Mouse (Mus musculus): ENCODE data around the gene Mgat5. TPM values are rescaled to one million over a fixed set of nuclear protein-coding genes. Genes with fewer than 3 reads are reported as not detected.

Mgat5 gene
- total and polyA plus RNA-seq, 2 experiments = 1.9 to 3.8 TPM

- 21% methylated on average over 13 of the region's 13 CpGs for WGBS
- H3K27me3 ChIP-seq (ENCODE audit: control insufficient read depth, insufficient read depth, low read length) = no peaks in the 10 kb centered on the region
- peak overlapping the region; percentile 49; the same call in 1 of the 2 replicates for H3K9ac ChIP-seq (ENCODE audit: low read depth, low read length)
- H3K27ac ChIP-seq (replicated peaks; ENCODE audit: insufficient read depth, low read depth, low read length) = peak overlapping the region; percentile 58
- H3K4me3 ChIP-seq (ENCODE audit: insufficient read depth, low read depth, low read length) = no peak overlapping the region
- peak; percentile 70 for DNase-seq (ENCODE audit: extremely low read depth, low read depth, low spot score)
- H3K79me2 ChIP-seq (ENCODE audit: control insufficient read depth, insufficient read depth, low read length) = no peaks in the 10 kb centered on the region
- H3K36me3 ChIP-seq (ENCODE audit: control insufficient read depth, insufficient read depth, low read length) = no peaks in the 10 kb centered on the region
- peaks cover 7% of the 10 kb centered on the region; the same call in 1 of the 2 replicates for H3K4me1 ChIP-seq (ENCODE audit: control insufficient read depth, insufficient read depth, low read length)
- TF ChIP-seq POLR2A (IDR thresholded peaks at IDR 0.05; ENCODE audit: extremely low read depth, insufficient read depth, low read length) (no peak), CTCF (IDR thresholded peaks at IDR 0.05; ENCODE audit: low read depth, low read length) (no peak)
Measured at GRCm38 (mm10) chr1:127397396-127397795, 192.6 kb downstream of the Mgat5 start.

- no peak overlapping the region; the same call in 1 of the 2 replicates for H3K27ac ChIP-seq (replicated peaks; ENCODE audit: insufficient read depth, low read depth, low read length)
- 54% methylated on average over 5 of the region's 5 CpGs for WGBS
- no peaks in the 10 kb centered on the region for H3K36me3 ChIP-seq (ENCODE audit: control insufficient read depth, insufficient read depth, low read length)
- no peak overlapping the region for H3K9ac ChIP-seq (ENCODE audit: low read depth, low read length)
- no peak for TF ChIP-seq POLR2A (IDR thresholded peaks at IDR 0.05; ENCODE audit: extremely low read depth, insufficient read depth, low read length)
- TF ChIP-seq CTCF (IDR thresholded peaks at IDR 0.05; ENCODE audit: low read depth, low read length) = no peak
- DNase-seq (ENCODE audit: extremely low read depth, low read depth, low spot score) = peak; percentile 77
- H3K4me3 ChIP-seq (ENCODE audit: insufficient read depth, low read depth, low read length) = no peak overlapping the region
- no peaks in the 10 kb centered on the region for H3K27me3 ChIP-seq (ENCODE audit: control insufficient read depth, insufficient read depth, low read length)
- H3K4me1 ChIP-seq (ENCODE audit: control insufficient read depth, insufficient read depth, low read length) = peaks cover 7% of the 10 kb centered on the region; the same call in 1 of the 2 replicates
- H3K79me2 ChIP-seq (ENCODE audit: control insufficient read depth, insufficient read depth, low read length) = no peaks in the 10 kb centered on the region
Measured at GRCm38 (mm10) chr1:127398186-127398585, 193.4 kb downstream of the Mgat5 start.

DNA sequence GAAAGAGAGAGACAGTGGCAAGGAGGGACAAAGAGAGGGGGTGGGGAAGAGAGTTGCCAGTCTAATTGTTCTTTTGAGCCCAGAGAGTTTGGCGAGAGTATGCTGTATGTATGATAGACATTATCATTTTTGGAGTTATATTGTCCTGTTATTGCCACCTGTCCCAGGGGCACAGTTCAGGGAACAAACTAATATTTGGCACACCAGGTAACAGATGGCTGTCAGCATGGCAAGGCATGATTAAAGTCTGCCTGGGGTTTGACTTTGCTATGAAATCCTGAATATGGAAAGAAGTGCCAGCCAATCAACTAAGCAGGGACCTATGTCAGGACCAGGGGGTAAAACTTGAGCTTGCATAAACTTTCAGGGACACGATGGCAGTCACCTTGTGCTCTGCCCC is 195.4 kb downstream of the Mgat5 start:
- Histone ChIP-seq H3K27ac (replicated peaks; ENCODE audit: insufficient read depth, low read depth, low read length) (no peak overlapping the region), H3K9ac (ENCODE audit: low read depth, low read length) (no peak overlapping the region), H3K79me2 (ENCODE audit: control insufficient read depth, insufficient read depth, low read length) (no peaks in the 10 kb centered on the region), H3K27me3 (ENCODE audit: control insufficient read depth, insufficient read depth, low read length) (no peaks in the 10 kb centered on the region), H3K36me3 (ENCODE audit: control insufficient read depth, insufficient read depth, low read length) (no peaks in the 10 kb centered on the region), H3K4me3 (ENCODE audit: insufficient read depth, low read depth, low read length) (no peak overlapping the region), H3K4me1 (ENCODE audit: control insufficient read depth, insufficient read depth, low read length) (peaks cover 7% of the 10 kb centered on the region; the same call in 1 of the 2 replicates)
- TF ChIP-seq CTCF (IDR thresholded peaks at IDR 0.05; ENCODE audit: low read depth, low read length) (no peak), POLR2A (IDR thresholded peaks at IDR 0.05; ENCODE audit: extremely low read depth, insufficient read depth, low read length) (no peak)
- peak; percentile 34 for DNase-seq (ENCODE audit: extremely low read depth, low read depth, low spot score)
- 84% methylated on average over 2 of the region's 2 CpGs for WGBS

GRCm38 (mm10) chr1:127400666-127401065 is 195.9 kb downstream of the Mgat5 start:
- WGBS = 65% methylated on average over 6 of the region's 6 CpGs
- Histone ChIP-seq H3K9ac (ENCODE audit: low read depth, low read length) (no peak overlapping the region), H3K36me3 (ENCODE audit: control insufficient read depth, insufficient read depth, low read length) (no peaks in the 10 kb centered on the region), H3K4me3 (ENCODE audit: insufficient read depth, low read depth, low read length) (no peak overlapping the region), H3K4me1 (ENCODE audit: control insufficient read depth, insufficient read depth, low read length) (peaks cover 7% of the 10 kb centered on the region; the same call in 1 of the 2 replicates), H3K27ac (replicated peaks; ENCODE audit: insufficient read depth, low read depth, low read length) (no peak overlapping the region), H3K79me2 (ENCODE audit: control insufficient read depth, insufficient read depth, low read length) (no peaks in the 10 kb centered on the region), H3K27me3 (ENCODE audit: control insufficient read depth, insufficient read depth, low read length) (no peaks in the 10 kb centered on the region)
- TF ChIP-seq CTCF (IDR thresholded peaks at IDR 0.05; ENCODE audit: low read depth, low read length) (no peak), POLR2A (IDR thresholded peaks at IDR 0.05; ENCODE audit: extremely low read depth, insufficient read depth, low read length) (no peak)
- DNase-seq (ENCODE audit: extremely low read depth, low read depth, low spot score) = no peak

DNA sequence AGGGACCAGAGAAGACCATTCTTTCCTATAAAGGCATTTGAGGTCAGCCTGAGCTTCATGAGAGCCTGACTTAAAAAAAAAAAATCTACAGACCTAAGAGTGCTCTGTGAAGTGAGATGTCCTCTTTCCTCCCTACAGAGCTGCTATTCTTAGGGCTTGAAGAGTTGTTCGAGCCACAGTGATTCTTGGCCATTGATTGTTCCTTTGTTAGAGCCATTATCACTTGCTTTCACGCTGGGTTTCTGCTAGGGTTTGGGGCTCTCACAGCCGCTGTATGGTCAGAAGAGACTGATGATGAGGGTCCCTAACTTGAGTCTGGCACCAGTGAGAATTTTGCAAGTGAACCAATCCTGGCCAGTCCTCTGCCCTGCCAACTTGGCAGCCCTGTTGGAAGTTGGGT is 199.8 kb downstream of the Mgat5 start:
- H3K27me3 ChIP-seq (ENCODE audit: control insufficient read depth, insufficient read depth, low read length) = no peaks in the 10 kb centered on the region
- DNase-seq (ENCODE audit: extremely low read depth, low read depth, low spot score) = no peak
- 81% methylated on average over 3 of the region's 3 CpGs for WGBS
- no peak overlapping the region for H3K4me3 ChIP-seq (ENCODE audit: insufficient read depth, low read depth, low read length)
- TF ChIP-seq CTCF (IDR thresholded peaks at IDR 0.05; ENCODE audit: low read depth, low read length) (no peak), POLR2A (IDR thresholded peaks at IDR 0.05; ENCODE audit: extremely low read depth, insufficient read depth, low read length) (no peak)
- H3K9ac ChIP-seq (ENCODE audit: low read depth, low read length) = no peak overlapping the region
- H3K27ac ChIP-seq (replicated peaks; ENCODE audit: insufficient read depth, low read depth, low read length) = no peak overlapping the region
- H3K79me2 ChIP-seq (ENCODE audit: control insufficient read depth, insufficient read depth, low read length) = no peaks in the 10 kb centered on the region
- H3K36me3 ChIP-seq (ENCODE audit: control insufficient read depth, insufficient read depth, low read length) = no peaks in the 10 kb centered on the region
- H3K4me1 ChIP-seq (ENCODE audit: control insufficient read depth, insufficient read depth, low read length) = no peaks in the 10 kb centered on the region

DNA sequence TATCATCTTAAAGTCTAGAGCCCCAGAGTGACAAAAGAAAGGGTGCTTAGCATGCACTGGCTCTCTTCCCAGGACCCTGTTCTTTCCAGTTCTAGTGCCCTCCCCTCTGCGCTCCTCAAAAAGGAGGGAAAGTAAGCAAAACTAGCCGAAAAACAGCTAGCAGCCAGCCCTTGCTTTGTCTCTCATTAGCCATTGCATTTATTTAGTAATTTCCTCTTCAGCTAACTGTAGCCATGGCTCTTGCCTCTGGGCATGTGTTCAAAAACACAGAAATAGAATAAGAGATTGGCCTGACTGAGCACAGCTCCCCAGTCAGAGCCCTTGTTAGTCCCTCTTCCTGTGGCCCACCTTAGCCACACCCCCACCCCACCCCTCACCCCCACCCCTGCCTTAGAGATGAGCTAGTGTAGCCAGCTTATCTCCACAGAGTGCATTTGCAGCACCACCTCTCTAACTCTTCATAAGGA is 204.2 kb downstream of the Mgat5 start:
- no peaks in the 10 kb centered on the region for H3K79me2 ChIP-seq (ENCODE audit: control insufficient read depth, insufficient read depth, low read length)
- no peak for TF ChIP-seq CTCF (IDR thresholded peaks at IDR 0.05; ENCODE audit: low read depth, low read length)
- TF ChIP-seq POLR2A (IDR thresholded peaks at IDR 0.05; ENCODE audit: extremely low read depth, insufficient read depth, low read length) = no peak
- no peak for DNase-seq (ENCODE audit: extremely low read depth, low read depth, low spot score)
- 0 out of 2 replicates have a peak, but pooled peaks cover 2% of the 10 kb centered on the region for H3K36me3 ChIP-seq (ENCODE audit: control insufficient read depth, insufficient read depth, low read length)
- no peaks in the 10 kb centered on the region for H3K27me3 ChIP-seq (ENCODE audit: control insufficient read depth, insufficient read depth, low read length)
- no peak overlapping the region for H3K27ac ChIP-seq (replicated peaks; ENCODE audit: insufficient read depth, low read depth, low read length)
- no peak overlapping the region for H3K9ac ChIP-seq (ENCODE audit: low read depth, low read length)
- 79% methylated on average over 2 of the region's 2 CpGs for WGBS
- H3K4me1 ChIP-seq (ENCODE audit: control insufficient read depth, insufficient read depth, low read length) = no peaks in the 10 kb centered on the region
- H3K4me3 ChIP-seq (ENCODE audit: insufficient read depth, low read depth, low read length) = no peak overlapping the region

Measured in liver, adult 2 months (tissue).